Mouse (Mus musculus): ENCODE results near the gene Serhl.

DNA sequence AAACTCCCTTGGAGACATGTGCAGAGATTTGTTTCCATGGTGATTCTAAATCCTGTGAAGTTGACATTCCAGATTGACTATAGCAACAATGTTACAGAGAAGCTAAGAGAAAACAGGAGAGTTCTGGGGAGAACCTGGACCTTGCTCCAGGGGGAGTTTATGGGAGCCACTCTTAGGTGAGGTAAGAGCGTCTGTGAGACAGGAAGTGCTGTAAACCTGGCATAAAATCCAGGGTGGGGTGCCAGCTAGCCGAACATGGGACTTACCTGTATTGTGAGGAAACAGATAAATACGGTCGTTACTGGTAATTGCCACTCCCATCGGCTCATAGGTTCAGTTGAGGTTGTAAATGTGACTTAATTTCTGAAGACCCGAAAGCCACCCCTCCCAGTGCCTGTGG, 17.1 kb downstream of the Serhl start:
- TF ChIP-seq CTCF (IDR thresholded peaks at IDR 0.05; ENCODE audit: control insufficient read depth, insufficient read depth, insufficient replicate concordance, low read depth, low read length) (no peak), POLR2A (IDR thresholded peaks at IDR 0.05; ENCODE audit: control insufficient read depth, low read depth, low read length) (no peak)
